Mouse (Mus musculus): ENCODE measurements at regions not wholly inside any gene's neighbourhood (a gene's known extent, or its start where the extent isn't known, plus 50 kb on each side); places are given as distances from the start of the nearest gene placed in this dataset.
"Not testable (repeated sequence)": the region's sequence is repeated elsewhere in the genome, so short reads cannot be mapped to it uniquely, and the experiment has no call there.

DNA sequence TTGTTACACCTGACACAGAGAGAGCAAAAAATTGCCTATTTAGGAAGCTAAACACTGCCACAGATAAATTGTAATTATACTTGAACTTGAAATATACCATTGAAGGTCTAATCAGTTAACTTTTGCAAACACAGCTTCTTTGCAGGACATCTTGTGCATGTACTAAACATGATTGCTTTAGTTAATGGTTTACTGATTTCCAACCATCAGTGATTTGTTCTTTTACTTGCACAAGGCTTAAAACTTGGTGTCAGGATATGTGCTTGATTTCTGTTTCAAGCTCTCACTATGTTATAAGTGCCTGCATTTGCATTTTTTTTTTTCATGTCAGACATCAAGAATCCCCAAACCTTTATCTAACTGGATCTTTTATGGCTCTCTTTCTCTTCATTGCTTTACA is 1079.4 kb upstream of the Gm12353 start:
- peak; percentile 69 for ATAC-seq
- no peak overlapping the region for H3K4me2 ChIP-seq (ENCODE audit: low read depth, low read length)
- H3K9ac ChIP-seq (ENCODE audit: low read depth, low read length): no peak overlapping the region
- no peaks in the 10 kb centered on the region for H3K4me1 ChIP-seq (ENCODE audit: control insufficient read depth, insufficient read depth, low read length)
- H3K36me3 ChIP-seq (ENCODE audit: control insufficient read depth, insufficient read depth, low read length): no peaks in the 10 kb centered on the region
- no peaks in the 10 kb centered on the region for H3K9me3 ChIP-seq (ENCODE audit: control insufficient read depth, low read length)
- H3K4me3 ChIP-seq (ENCODE audit: low read length): no peak overlapping the region
- no peak overlapping the region for H3K27ac ChIP-seq (ENCODE audit: low read length)
- no peaks in the 10 kb centered on the region for H3K27me3 ChIP-seq (replicated peaks; ENCODE audit: control insufficient read depth, insufficient read depth, low read length)

DNA sequence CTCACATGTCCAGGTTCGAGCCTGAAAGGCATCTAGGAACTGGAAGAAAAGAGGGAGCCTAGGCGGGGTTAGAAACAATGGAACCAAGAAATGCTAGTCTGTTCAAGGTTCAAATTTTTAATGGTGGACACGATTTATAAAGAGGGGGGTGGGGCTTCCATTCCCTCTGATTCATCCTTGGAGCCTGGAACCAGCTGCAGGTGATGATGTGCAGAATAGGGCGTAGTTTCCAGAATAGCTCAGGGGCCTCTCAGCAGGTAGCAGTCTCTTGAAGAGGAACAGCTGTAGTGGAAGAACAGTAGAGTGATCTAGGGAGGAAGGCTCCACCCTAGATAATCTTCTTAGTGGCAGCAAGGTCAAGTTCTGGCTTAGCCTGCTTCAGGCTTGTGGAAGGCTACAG is 1078.1 kb upstream of the Gm12353 start:
- not testable (repeated sequence) for H3K4me3 ChIP-seq (ENCODE audit: low read length); H3K27me3 ChIP-seq (replicated peaks; ENCODE audit: control insufficient read depth, insufficient read depth, low read length); H3K4me1 ChIP-seq (ENCODE audit: control insufficient read depth, insufficient read depth, low read length); ATAC-seq; H3K9ac ChIP-seq (ENCODE audit: low read depth, low read length); H3K36me3 ChIP-seq (ENCODE audit: control insufficient read depth, insufficient read depth, low read length); H3K27ac ChIP-seq (ENCODE audit: low read length); H3K4me2 ChIP-seq (ENCODE audit: low read depth, low read length); H3K9me3 ChIP-seq (ENCODE audit: control insufficient read depth, low read length)
- WGBS: 70% methylated on average over 4 of the region's 4 CpGs

DNA sequence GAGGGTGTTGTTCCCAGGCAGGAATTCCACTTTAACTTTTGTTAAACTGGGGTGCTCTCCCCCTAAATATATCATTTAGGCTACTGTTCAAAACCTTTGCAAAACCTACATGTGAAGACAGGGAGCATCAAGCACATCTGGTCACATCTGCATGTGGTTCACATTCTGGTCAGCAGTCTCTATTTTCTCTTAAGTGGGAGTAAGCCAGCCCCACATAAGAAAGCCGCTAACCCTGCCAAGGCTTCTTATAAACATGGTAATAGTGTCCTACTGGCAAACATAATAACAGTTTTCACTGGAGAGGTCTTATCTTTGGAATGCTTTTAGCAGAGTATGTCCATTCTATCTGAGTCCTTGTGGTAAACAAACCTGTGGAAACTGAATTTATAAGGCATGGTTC is 1038.4 kb upstream of the Gm12353 start:
- WGBS: 40% methylated on average over 1 of the region's 1 CpGs
- Histone ChIP-seq H3K4me3 (ENCODE audit: low read length) (no peak overlapping the region), H3K9ac (ENCODE audit: low read depth, low read length) (no peak overlapping the region), H3K4me1 (ENCODE audit: control insufficient read depth, insufficient read depth, low read length) (no peaks in the 10 kb centered on the region), H3K27me3 (replicated peaks; ENCODE audit: control insufficient read depth, insufficient read depth, low read length) (no peaks in the 10 kb centered on the region), H3K4me2 (ENCODE audit: low read depth, low read length) (no peak overlapping the region), H3K27ac (ENCODE audit: low read length) (no peak overlapping the region), H3K9me3 (ENCODE audit: control insufficient read depth, low read length) (no peaks in the 10 kb centered on the region), H3K36me3 (ENCODE audit: control insufficient read depth, insufficient read depth, low read length) (no peaks in the 10 kb centered on the region)
- ATAC-seq: no peak

Data from intestine, embryonic 16.5 days (tissue).